Mouse (Mus musculus) erythroid progenitor cell, adult 5-6 weeks (primary cell): ENCODE measurements around the gene Trmt5. TPM values are rescaled to one million over a fixed set of nuclear protein-coding genes. Genes with fewer than 3 reads are reported as not detected.

Experiments
- ATAC-seq: replicated peaks from 2 replicates; pipeline ENCODE4 v1.8.0; 2016; ENCODE audit warnings: moderate number of reproducible peaks, mild to moderate bottlenecking, moderate TSS enrichment, inconsistent platforms; ENCODE audit not compliant: poor library complexity, low FRiP score, severe bottlenecking
- total RNA-seq, 2 experiments: library from RNA; stranded (forward) in 1 of 2; stranded (reverse) in 1 of 2; fragments of 150-400 nt in 1 of 2; fragments of 186-747, 209-891 nt in 1 of 2; gene quantifications; 2 replicates each; pipeline versions ENCODE4 v1.2.3 to v1.2.4; 2015 to 2017; ENCODE audit warnings: low replicate concordance in 2 of 2

Gene Trmt5
- total RNA-seq (2015; ENCODE audit: low replicate concordance) (7.2 and 7.5 TPM in 2 replicates), total RNA-seq (2017; ENCODE audit: low replicate concordance) (1.4 and 4.8 TPM in 2 replicates)

GRCm38 (mm10) chr12:73286287-73287092 is at the start of gene Trmt5, which contains the start of gene Slc38a6:
Gene Trmt5 (minus strand): TSS chr12:73286710.
Gene Slc38a6 (plus strand): TSS chr12:73286779.
- ATAC-seq = peak; percentile 94

- ATAC-seq = no peak
These were observed 47.6 kb upstream of the Trmt5 start for GRCm38 (mm10) chr12:73334051-73334551.

- ATAC-seq = no peak
These were observed 46.2 kb upstream of the Trmt5 start for GRCm38 (mm10) chr12:73332701-73333100.

GRCm38 (mm10) chr12:73330236-73330635 is 43.7 kb upstream of the Trmt5 start:
- no peak for ATAC-seq

GRCm38 (mm10) chr12:73328448-73329167 is 42.1 kb upstream of the Trmt5 start:
- no peak for ATAC-seq

GRCm38 (mm10) chr12:73327381-73327780 is 40.9 kb upstream of the Trmt5 start:
- ATAC-seq = no peak

- no peak for ATAC-seq
These were observed 39.1 kb upstream of the Trmt5 start for GRCm38 (mm10) chr12:73325617-73326016.

- no peak for ATAC-seq
These were observed 38.7 kb upstream of the Trmt5 start for GRCm38 (mm10) chr12:73325181-73325580.

- ATAC-seq = no peak
These were observed 38.2 kb upstream of the Trmt5 start for GRCm38 (mm10) chr12:73324742-73325141.

- no peak for ATAC-seq
These were observed 37.7 kb upstream of the Trmt5 start for GRCm38 (mm10) chr12:73324180-73324586.

GRCm38 (mm10) chr12:73317706-73318686 is 31.5 kb upstream of the Trmt5 start:
- no peak for ATAC-seq

- ATAC-seq = no peak
These were observed 22.2 kb upstream of the Trmt5 start for GRCm38 (mm10) chr12:73308711-73309110.

- ATAC-seq = no peak
These were observed 21.2 kb upstream of the Trmt5 start for GRCm38 (mm10) chr12:73307750-73308149.

- no peak for ATAC-seq
These were observed 18.1 kb upstream of the Trmt5 start for GRCm38 (mm10) chr12:73304636-73305035.

- ATAC-seq = no peak
These were observed 14.0 kb upstream of the Trmt5 start for GRCm38 (mm10) chr12:73300531-73300930.

GRCm38 (mm10) chr12:73298621-73299020 is 12.1 kb upstream of the Trmt5 start:
- ATAC-seq = no peak

GRCm38 (mm10) chr12:73295505-73296140 is 9.1 kb upstream of the Trmt5 start:
- ATAC-seq = no peak

GRCm38 (mm10) chr12:73294884-73295283 is 8.4 kb upstream of the Trmt5 start:
- ATAC-seq = no peak

GRCm38 (mm10) chr12:73288626-73289025 is 2.1 kb upstream of the Trmt5 start:
- ATAC-seq = no peak
